Mouse (Mus musculus) urinary bladder, adult 2 months (tissue): ENCODE measurements around the gene Pfdn5. TPM values are rescaled to one million over a fixed set of nuclear protein-coding genes. Genes with fewer than 3 reads are reported as not detected.

Experiments
- DNase-seq: peaks from one replicate; pipeline ENCODE4 v3.0.0; 2022; ENCODE audit warnings: low spot score
- polyA plus RNA-seq: library from polyadenylated mRNA; depleted of rRNA; stranded (reverse); fragments of >200 nt; gene quantifications from 2 replicates; pipeline ENCODE4 v1.2.3, GENCODE M21; 2012; rRNA removed

Pfdn5 gene
- 396 and 519 TPM in 2 replicates for polyA plus RNA-seq

- DNase-seq = peak; percentile 71
Observed at GRCm38 (mm10) chr15:102326022-102326576, at the start of gene Pfdn5. Gene Pfdn5 (plus strand): TSS chr15:102326116.

- no peak for DNase-seq
Observed at GRCm38 (mm10) chr15:102278726-102279091, 47.2 kb upstream of the Pfdn5 start.

GRCm38 (mm10) chr15:102279092-102279782 lies 46.7 kb upstream of the Pfdn5 start, which contains the start of gene Mfsd5:
Gene Mfsd5 (plus strand): TSS chr15:102279454.
- peak; percentile 91 for DNase-seq

GRCm38 (mm10) chr15:102279783-102280520 lies 46.0 kb upstream of the Pfdn5 start:
- no peak for DNase-seq

GRCm38 (mm10) chr15:102280623-102281022 lies 45.3 kb upstream of the Pfdn5 start:
- no peak for DNase-seq

GRCm38 (mm10) chr15:102282463-102283292 lies 43.2 kb upstream of the Pfdn5 start:
- DNase-seq = no peak

GRCm38 (mm10) chr15:102283648-102284047 lies 42.3 kb upstream of the Pfdn5 start:
- DNase-seq = no peak

GRCm38 (mm10) chr15:102287395-102287794 lies 38.5 kb upstream of the Pfdn5 start:
- no peak for DNase-seq

- DNase-seq = peak; percentile 76
Observed at GRCm38 (mm10) chr15:102295633-102296367, 30.1 kb upstream of the Pfdn5 start, which contains the start of gene Espl1. Gene Espl1 (plus strand): TSS chr15:102296266.

- no peak for DNase-seq
Observed at GRCm38 (mm10) chr15:102296368-102297006, 29.4 kb upstream of the Pfdn5 start.

- DNase-seq = no peak
Observed at GRCm38 (mm10) chr15:102302542-102302941, 23.4 kb upstream of the Pfdn5 start.

GRCm38 (mm10) chr15:102308717-102309116 lies 17.2 kb upstream of the Pfdn5 start:
- DNase-seq = no peak

GRCm38 (mm10) chr15:102310074-102310845 lies 15.7 kb upstream of the Pfdn5 start:
- no peak for DNase-seq

- no peak for DNase-seq
Observed at GRCm38 (mm10) chr15:102311489-102311888, 14.4 kb upstream of the Pfdn5 start.

GRCm38 (mm10) chr15:102315292-102315691 lies 10.6 kb upstream of the Pfdn5 start:
- DNase-seq = no peak

- no peak for DNase-seq
Observed at GRCm38 (mm10) chr15:102316263-102316662, 9.7 kb upstream of the Pfdn5 start.

GRCm38 (mm10) chr15:102324654-102325473 lies 1.1 kb upstream of the Pfdn5 start:
- DNase-seq = no peak

GRCm38 (mm10) chr15:102326892-102327291 lies 976 bp downstream of the Pfdn5 start:
- no peak for DNase-seq

- peak; percentile 65 for DNase-seq
Observed at GRCm38 (mm10) chr15:102331610-102332015, 5.7 kb downstream of the Pfdn5 start, which contains the start of gene Myg1. Gene Myg1 (plus strand): TSS chr15:102331709.
